Mouse (Mus musculus): ENCODE results near the gene Psmd1. TPM values are rescaled to one million over a fixed set of nuclear protein-coding genes. Genes with fewer than 3 reads are reported as not detected.

Psmd1 gene
- total RNA-seq, 2 experiments from 2014 or later = 109 to 114 TPM

GRCm38 (mm10) chr1:86058856-86059769 is 5.1 kb upstream of the Psmd1 start:
- peak; percentile 94 to 96 for DNase-seq (ENCODE audit: low spot score in 2 of 2)

- DNase-seq (ENCODE audit: low spot score in 2 of 2) = no peak
Measured at GRCm38 (mm10) chr1:86062523-86062922, 1.7 kb upstream of the Psmd1 start.

GRCm38 (mm10) chr1:86076565-86076964 is 12.4 kb downstream of the Psmd1 start:
- no peak for DNase-seq (ENCODE audit: low spot score in 2 of 2)

- DNase-seq (ENCODE audit: low spot score in 2 of 2) = no peak
Measured at GRCm38 (mm10) chr1:86094413-86094812, 30.2 kb downstream of the Psmd1 start.

- no peak for DNase-seq (ENCODE audit: low spot score in 2 of 2)
Measured at GRCm38 (mm10) chr1:86105054-86105453, 40.9 kb downstream of the Psmd1 start.

GRCm38 (mm10) chr1:86111779-86112178 is 47.6 kb downstream of the Psmd1 start, which contains the start of gene Htr2b:
Gene Htr2b (minus strand): TSS chr1:86111970.
- DNase-seq (ENCODE audit: low spot score in 2 of 2) = peak; percentile 11 to 53

- DNase-seq (ENCODE audit: low spot score in 2 of 2) = no peak
Measured at GRCm38 (mm10) chr1:86114141-86114540, 50.0 kb downstream of the Psmd1 start.

- DNase-seq (ENCODE audit: low spot score in 2 of 2) = no peak
Measured at GRCm38 (mm10) chr1:86119549-86119948, 55.4 kb downstream of the Psmd1 start.

GRCm38 (mm10) chr1:86126036-86126435 is 61.8 kb downstream of the Psmd1 start:
- no peak for DNase-seq (ENCODE audit: low spot score in 2 of 2)

- no peak for DNase-seq (ENCODE audit: low spot score in 2 of 2)
Measured at GRCm38 (mm10) chr1:86133337-86133736, 69.2 kb downstream of the Psmd1 start, which contains the start of gene Gm21972. Gene Gm21972 (plus strand): TSS chr1:86133637.

GRCm38 (mm10) chr1:86135315-86135714 is 71.1 kb downstream of the Psmd1 start:
- DNase-seq (ENCODE audit: low spot score in 2 of 2) = no peak

- no peak for DNase-seq (ENCODE audit: low spot score in 2 of 2)
Measured at GRCm38 (mm10) chr1:86141081-86141480, 76.9 kb downstream of the Psmd1 start.

GRCm38 (mm10) chr1:86143165-86143564 is 79.0 kb downstream of the Psmd1 start:
- DNase-seq (ENCODE audit: low spot score in 2 of 2) = no peak

- no peak for DNase-seq (ENCODE audit: low spot score in 2 of 2)
Measured at GRCm38 (mm10) chr1:86144001-86144944, 80.1 kb downstream of the Psmd1 start.

- no peak for DNase-seq (ENCODE audit: low spot score in 2 of 2)
Measured at GRCm38 (mm10) chr1:86146293-86146692, 82.1 kb downstream of the Psmd1 start.

GRCm38 (mm10) chr1:86147557-86147956 is 83.4 kb downstream of the Psmd1 start:
- no peak for DNase-seq (ENCODE audit: low spot score in 2 of 2)

GRCm38 (mm10) chr1:86148161-86148560 is 84.0 kb downstream of the Psmd1 start:
- no peak for DNase-seq (ENCODE audit: low spot score in 2 of 2)

- DNase-seq (ENCODE audit: low spot score in 2 of 2) = no peak
Measured at GRCm38 (mm10) chr1:86150929-86151328, 86.7 kb downstream of the Psmd1 start.

- DNase-seq (ENCODE audit: low spot score in 2 of 2) = no peak
Measured at GRCm38 (mm10) chr1:86151376-86151775, 87.2 kb downstream of the Psmd1 start.

- DNase-seq (ENCODE audit: low spot score in 2 of 2) = no peak
Measured at GRCm38 (mm10) chr1:86152618-86153017, 88.4 kb downstream of the Psmd1 start.

- peak; percentile 91 to 96 for DNase-seq (ENCODE audit: low spot score in 2 of 2)
Measured at GRCm38 (mm10) chr1:86154133-86154823, 90.1 kb downstream of the Psmd1 start, which contains the start of gene Armc9. Gene Armc9 (plus strand): TSS chr1:86154780.
